Mouse (Mus musculus) lung, adult 2 months (tissue): ENCODE measurements around the gene Vps52.

Source experiments
- CTCF ChIP-seq: fragments of 200-500 bp; IDR thresholded peaks from 2 replicates; pipeline ENCODE4 v1.5.1; 2011; ENCODE audit warnings: mild to moderate bottlenecking, low read length, control low read depth; ENCODE audit not compliant: insufficient read depth
- POLR2A ChIP-seq: fragments of 200-500 bp; IDR thresholded peaks from 2 replicates; pipeline ENCODE4 v1.6.1; 2011; ENCODE audit warnings: low read depth, mild to moderate bottlenecking, control low read depth, low read length, borderline replicate concordance; ENCODE audit errors: extremely low read depth

DNA sequence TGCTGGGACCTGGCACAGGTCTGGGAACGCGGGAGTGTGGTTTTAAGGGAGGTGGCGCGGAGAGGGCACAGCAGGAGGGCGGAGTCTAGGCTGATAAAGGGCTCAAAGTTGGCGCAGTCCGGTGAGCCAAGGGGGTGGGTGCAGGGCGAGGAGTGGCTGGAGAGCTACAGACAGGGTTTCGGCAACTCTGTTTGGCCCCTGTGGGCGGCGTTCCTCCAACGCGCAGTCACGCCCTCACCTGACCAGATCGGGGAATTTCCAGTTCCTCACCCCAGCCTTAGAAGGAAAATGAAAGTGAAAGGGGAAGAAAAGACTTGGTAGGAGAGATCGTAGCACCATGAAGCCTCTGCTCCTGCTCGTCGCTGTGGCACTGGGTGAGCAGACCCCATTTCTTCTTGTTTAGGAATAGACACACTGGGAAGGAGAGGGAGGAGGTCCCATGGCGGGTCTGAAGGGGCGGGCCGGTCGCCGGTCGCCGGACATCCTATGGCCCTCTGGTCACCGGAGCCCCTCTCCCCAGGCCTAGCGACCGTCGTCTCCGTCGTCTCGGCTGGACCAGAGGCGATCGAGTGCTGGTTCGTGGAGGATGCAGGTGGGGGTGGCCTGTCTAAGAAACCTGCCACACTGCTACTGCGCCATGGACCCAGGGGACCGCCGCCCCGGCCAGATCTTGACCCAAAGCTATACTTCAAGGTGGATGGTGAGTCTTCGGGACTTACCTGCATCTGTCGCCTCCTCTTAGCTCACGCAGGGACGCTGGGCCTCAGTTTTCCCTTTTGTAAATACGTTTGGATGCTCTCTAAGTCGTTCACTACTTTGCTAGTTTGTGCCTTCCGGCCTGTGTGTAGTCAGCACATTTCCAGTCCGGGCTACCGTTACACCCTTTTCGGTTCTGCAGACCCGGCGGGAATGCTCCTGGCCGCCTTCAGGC, 36.0 kb upstream of the Vps52 start:
- TF ChIP-seq POLR2A = peak; percentile 80; the same call in 1 of the 2 replicates
- TF ChIP-seq CTCF = peak; percentile 14; the same call in 1 of the 2 replicates
